Mouse (Mus musculus): ENCODE data around the gene Gna12. TPM values are rescaled to one million over a fixed set of nuclear protein-coding genes. Genes with fewer than 3 reads are reported as not detected.

Gna12 gene
- total and polyA plus RNA-seq, 3 experiments = 46.0 to 55.2 TPM; not detected in 1

DNA sequence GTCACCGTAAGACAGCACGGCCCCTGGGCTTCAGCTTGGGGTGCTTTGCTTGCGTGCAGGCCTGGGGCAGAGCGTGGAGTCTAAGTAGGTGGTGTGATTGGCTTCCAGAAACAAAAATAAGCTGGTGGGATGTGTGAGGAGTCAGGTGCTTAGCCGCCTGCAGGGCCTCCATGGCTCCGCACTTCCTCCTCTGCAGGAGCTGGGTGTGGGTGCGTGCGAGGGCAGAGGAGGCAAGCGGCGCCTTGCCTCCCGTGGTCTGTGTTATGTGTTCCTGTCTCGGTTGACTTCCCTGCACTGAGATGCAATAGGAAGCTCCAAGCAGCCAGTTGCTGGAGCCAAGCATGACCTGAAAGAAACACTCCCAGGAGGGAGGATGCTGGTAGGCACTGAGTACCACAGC is 90.4 kb downstream of the Gna12 start:
- peak; percentile 18 for DNase-seq (ENCODE audit: low read depth, low spot score)
- Histone ChIP-seq H3K27me3 (ENCODE audit: control insufficient read depth in 1 of 2, insufficient read depth in 2 of 2, low read length in 2 of 2) (no peaks in the 10 kb centered on the region), H3K4me1 (ENCODE audit: control insufficient read depth in 1 of 2, insufficient read depth in 2 of 2, low read length in 2 of 2) (no peaks in the 10 kb centered on the region), H3K4me3 (ENCODE audit: control insufficient read depth in 1 of 2, insufficient read depth in 1 of 2, low read depth in 2 of 2, low read length in 2 of 2) (no peak overlapping the region), H3K79me2 (ENCODE audit: control insufficient read depth, insufficient read depth, low read length, poor library complexity) (no peaks in the 10 kb centered on the region), H3K9ac (ENCODE audit: control insufficient read depth, low read depth, low read length, poor library complexity, severe bottlenecking) (no peak overlapping the region), H3K36me3 (ENCODE audit: control insufficient read depth in 1 of 2, insufficient read depth in 2 of 2, low read length in 2 of 2) (no peaks in the 10 kb centered on the region), H3K9me3 (replicated peaks; ENCODE audit: insufficient read depth, low read length) (no peaks in the 10 kb centered on the region), H3K27ac (ENCODE audit: control insufficient read depth, low read depth, low read length) (no peak overlapping the region)
- TF ChIP-seq SMC3 (IDR thresholded peaks at IDR 0.05; ENCODE audit: low read depth, low read length) = no peak
- TF ChIP-seq UBTF (IDR thresholded peaks at IDR 0.05; ENCODE audit: borderline replicate concordance, insufficient read depth, low read depth, low read length) = no peak
- TF ChIP-seq ZC3H11A (IDR thresholded peaks at IDR 0.05; ENCODE audit: low read depth, low read length) = no peak
- no peak for TF ChIP-seq MYB (IDR thresholded peaks at IDR 0.05; ENCODE audit: low read depth, low read length)
- no peak for TF ChIP-seq POLR2A (IDR thresholded peaks at IDR 0.05; ENCODE audit: control insufficient read depth in 1 of 2, insufficient read depth in 1 of 2, low read depth in 1 of 2, low read length in 2 of 2, poor library complexity in 1 of 2)
- TF ChIP-seq EP300 (IDR thresholded peaks at IDR 0.05; ENCODE audit: low read depth in 1 of 2, low read length in 2 of 2) = no peak
- TF ChIP-seq POLR2AphosphoS5 (IDR thresholded peaks at IDR 0.05; ENCODE audit: borderline replicate concordance, low read depth, low read length) = no peak
- no peak for TF ChIP-seq TCF12 (IDR thresholded peaks at IDR 0.05; ENCODE audit: low read depth, low read length)
- no peak for TF ChIP-seq ELF1 (IDR thresholded peaks at IDR 0.05; ENCODE audit: low read depth, low read length)
- no peak for TF ChIP-seq ZMIZ1 (IDR thresholded peaks at IDR 0.05; ENCODE audit: low read depth, low read length)
- TF ChIP-seq MXI1 (IDR thresholded peaks at IDR 0.05; ENCODE audit: low read depth, low read length) = no peak
- TF ChIP-seq HCFC1 (IDR thresholded peaks at IDR 0.05; ENCODE audit: low read depth, low read length) = no peak
- no peak for TF ChIP-seq ZKSCAN1 (IDR thresholded peaks at IDR 0.05; ENCODE audit: low read depth, low read length)
- TF ChIP-seq NRF1 (IDR thresholded peaks at IDR 0.05; ENCODE audit: insufficient read depth, low read depth, low read length, poor library complexity, severe bottlenecking) = no peak
- no peak for TF ChIP-seq CHD2 (IDR thresholded peaks at IDR 0.05; ENCODE audit: low read length)

DNA sequence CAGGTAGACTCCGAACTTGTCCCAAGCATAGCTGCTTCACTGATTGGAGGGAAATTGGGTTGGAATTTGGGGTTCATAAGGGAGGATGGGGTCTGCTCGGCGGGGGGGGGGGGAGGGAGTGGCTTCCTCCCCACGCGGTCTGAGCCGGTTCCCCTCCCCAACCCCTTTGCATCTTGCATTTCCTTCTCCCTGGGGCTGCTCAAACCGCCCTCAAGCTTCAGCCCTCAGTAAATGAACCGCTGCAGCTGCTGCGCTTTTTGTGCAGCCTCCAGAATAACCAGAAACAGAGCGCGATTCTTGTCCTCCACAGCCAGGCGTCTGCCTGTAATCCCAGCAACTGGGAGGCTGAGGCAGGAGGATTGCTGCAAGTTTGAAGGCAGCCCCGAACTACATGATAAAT is 94.1 kb downstream of the Gna12 start:
- H3K27ac ChIP-seq (ENCODE audit: control insufficient read depth, low read depth, low read length) = no peak overlapping the region
- H3K79me2 ChIP-seq (ENCODE audit: control insufficient read depth, insufficient read depth, low read length, poor library complexity) = no peaks in the 10 kb centered on the region
- no peaks in the 10 kb centered on the region for H3K9me3 ChIP-seq (replicated peaks; ENCODE audit: insufficient read depth, low read length)
- peaks cover 0 to 4% of the 10 kb centered on the region in 2 experiments; a peak in 3 of 4 replicates for H3K4me1 ChIP-seq (ENCODE audit: control insufficient read depth in 1 of 2, insufficient read depth in 2 of 2, low read length in 2 of 2)
- no peaks in the 10 kb centered on the region for H3K27me3 ChIP-seq (ENCODE audit: control insufficient read depth in 1 of 2, insufficient read depth in 2 of 2, low read length in 2 of 2)
- H3K36me3 ChIP-seq (ENCODE audit: control insufficient read depth in 1 of 2, insufficient read depth in 2 of 2, low read length in 2 of 2) = no peaks in the 10 kb centered on the region
- TF ChIP-seq GABPA (IDR thresholded peaks at IDR 0.05; ENCODE audit: low read depth, low read length) (no peak), NELFE (IDR thresholded peaks at IDR 0.05; ENCODE audit: low read depth, low read length) (no peak), GATA1 (IDR thresholded peaks at IDR 0.05; ENCODE audit: low read depth, low read length) (no peak), CTCF (IDR thresholded peaks at IDR 0.05 in 2 of 3, conservative IDR thresholded peaks at IDR 0.05 in 1 of 3; ENCODE audit: control insufficient read depth in 1 of 3, insufficient read depth in 1 of 3, low read depth in 2 of 3, low read length in 3 of 3, poor library complexity in 1 of 3, severe bottlenecking in 1 of 3) (no peak), RAD21 (IDR thresholded peaks at IDR 0.05; ENCODE audit: low read depth, low read length) (no peak), ZC3H11A (IDR thresholded peaks at IDR 0.05; ENCODE audit: low read depth, low read length) (no peak), CHD2 (IDR thresholded peaks at IDR 0.05; ENCODE audit: low read length) (no peak), TCF12 (IDR thresholded peaks at IDR 0.05; ENCODE audit: low read depth, low read length) (no peak), ZKSCAN1 (IDR thresholded peaks at IDR 0.05; ENCODE audit: low read depth, low read length) (no peak), ZMIZ1 (IDR thresholded peaks at IDR 0.05; ENCODE audit: low read depth, low read length) (no peak), NRF1 (IDR thresholded peaks at IDR 0.05; ENCODE audit: insufficient read depth, low read depth, low read length, poor library complexity, severe bottlenecking) (no peak), HCFC1 (IDR thresholded peaks at IDR 0.05; ENCODE audit: low read depth, low read length) (no peak), JUND (IDR thresholded peaks at IDR 0.05; ENCODE audit: low read depth, low read length) (no peak), RCOR1 (IDR thresholded peaks at IDR 0.05; ENCODE audit: low read depth, low read length) (no peak), ZNF384 (IDR thresholded peaks at IDR 0.05; ENCODE audit: low read depth, low read length) (no peak), MXI1 (IDR thresholded peaks at IDR 0.05; ENCODE audit: low read depth, low read length) (no peak), POLR2AphosphoS5 (IDR thresholded peaks at IDR 0.05; ENCODE audit: borderline replicate concordance, low read depth, low read length) (no peak)
- H3K4me3 ChIP-seq (ENCODE audit: control insufficient read depth in 1 of 2, insufficient read depth in 1 of 2, low read depth in 2 of 2, low read length in 2 of 2) = no peak overlapping the region
- H3K9ac ChIP-seq (ENCODE audit: control insufficient read depth, low read depth, low read length, poor library complexity, severe bottlenecking) = no peak overlapping the region
- no peak for DNase-seq (ENCODE audit: low read depth, low spot score)

All from MEL (cell line).